Mouse (Mus musculus) lung, postnatal 0 days (tissue): ENCODE measurements around the gene Akap2. TPM values are rescaled to one million over a fixed set of nuclear protein-coding genes. Genes with fewer than 3 reads are reported as not detected.
A peak's percentile ranks its signal among the peaks of the same experiment; 100 is the strongest.

ENCODE experiments used
- ATAC-seq: fragments of 200-750 bp; cut with Nextera tagmentation; 2 replicates; pipeline ENCODE4 v1.8.0; 2017; ENCODE audit warnings: moderate library complexity
- DNase-seq: peaks from one replicate; pipeline ENCODE4 v3.0.0-alpha.2; 2016; ENCODE audit warnings: low spot score
- H3K27ac ChIP-seq: fragments of 300-500 bp; sonication (generic); 2 replicates; pipeline ENCODE4 v1.5.1; 2014; ENCODE audit warnings: antibody characterized with exemption, mild to moderate bottlenecking, low read length, mixed read lengths
- H3K27me3 ChIP-seq: fragments of 300-500 bp; sonication (generic); replicated peaks from 2 replicates; pipeline ENCODE4 v1.6.1; 2014; ENCODE audit warnings: low read length, mixed read lengths; ENCODE audit not compliant: insufficient read depth
- H3K36me3 ChIP-seq: fragments of 300-500 bp; sonication (generic); 2 replicates; pipeline ENCODE4 v1.6.1; 2014; ENCODE audit warnings: low read length, mixed read lengths; ENCODE audit not compliant: insufficient read depth
- H3K4me1 ChIP-seq: fragments of 300-500 bp; sonication (generic); 2 replicates; pipeline ENCODE4 v1.6.1; 2014; ENCODE audit warnings: antibody characterized with exemption, low read depth, low read length, mixed read lengths; ENCODE audit not compliant: insufficient read depth
- H3K4me2 ChIP-seq: fragments of 300-500 bp; sonication (generic); replicated peaks from 2 replicates; pipeline ENCODE4 v1.6.1; 2014; ENCODE audit warnings: low read depth, mild to moderate bottlenecking, low read length, moderate library complexity, mixed read lengths
- H3K4me3 ChIP-seq: fragments of 300-500 bp; sonication (generic); 2 replicates; pipeline ENCODE4 v1.5.1; 2014; ENCODE audit warnings: low read depth, low read length
- H3K9ac ChIP-seq: fragments of 300-500 bp; sonication (generic); replicated peaks from 2 replicates; pipeline ENCODE4 v1.6.1; 2014; ENCODE audit warnings: low read depth, mild to moderate bottlenecking
- H3K9me3 ChIP-seq: fragments of 300-500 bp; sonication (generic); 2 replicates; pipeline ENCODE4 v1.6.1; 2016; ENCODE audit warnings: low read length, mixed read lengths
- CTCF ChIP-seq: IDR thresholded peaks from 2 replicates; pipeline ENCODE4 v1.5.1; 2016; ENCODE audit warnings: antibody characterized with exemption, mild to moderate bottlenecking
- EP300 ChIP-seq: IDR thresholded peaks from 2 replicates; pipeline ENCODE4 v1.6.1; 2016; ENCODE audit warnings: antibody characterized with exemption, mild to moderate bottlenecking, control low read depth
- WGBS: fragments of 180-500 bp; shearing (Covaris S2); extraction: QIAGEN DNeasy Blood & Tissue Kit; methylation state at CpG from one replicate; pipeline ENCODE4 v1.1.7; 2014; 5-methylcytosine and 5-hydroxymethylcytosine counted together
- polyA plus RNA-seq: library from polyadenylated mRNA; unstranded; fragments of >200 nt; fragmentation: Nextera tagmentation; extraction: Ambion mirVana; gene quantifications from 2 replicates; pipeline ENCODE4 v1.2.1, GENCODE M21; 2015

Akap2 gene
- polyA plus RNA-seq, 1 experiment from 2014 or later = 112 TPM

- TF ChIP-seq EP300 = no peak
- no peak for TF ChIP-seq CTCF
Observed at GRCm38 (mm10) chr4:57845541-57846210, 128.2 kb downstream of the Akap2 start.

GRCm38 (mm10) chr4:57846381-57846990 lies 129.0 kb downstream of the Akap2 start:
- Histone ChIP-seq H3K9me3 (no peaks in the 10 kb centered on the region), H3K4me2 (peak overlapping the region; percentile 66), H3K27ac (peak overlapping the region; percentile 96), H3K4me1 (peaks cover 22% of the 10 kb centered on the region), H3K27me3 (no peaks in the 10 kb centered on the region), H3K4me3 (peak overlapping the region; percentile 48), H3K9ac (peak overlapping the region; percentile 63), H3K36me3 (peaks cover 7% of the 10 kb centered on the region; the same call in 1 of the 2 replicates)
- peak; percentile 42 for DNase-seq
- TF ChIP-seq EP300 (no peak), CTCF (no peak)
- no peak for ATAC-seq
- 6% methylated on average over 12 of the region's 12 CpGs for WGBS

More at GRCm38 (mm10) chr4:57845541-57846210, 128.2 kb downstream of the Akap2 start:
- Histone ChIP-seq H3K27me3 (no peaks in the 10 kb centered on the region), H3K27ac (peak overlapping the region; percentile 96), H3K36me3 (peaks cover 7% of the 10 kb centered on the region; the same call in 1 of the 2 replicates), H3K4me2 (peak overlapping the region; percentile 66), H3K9ac (peak overlapping the region; percentile 63), H3K4me1 (peaks cover 22% of the 10 kb centered on the region), H3K9me3 (no peaks in the 10 kb centered on the region), H3K4me3 (peak overlapping the region; percentile 48)
- DNase-seq (no peak), ATAC-seq (no peak)
- WGBS = 14% methylated on average over 12 of the region's 12 CpGs

GRCm38 (mm10) chr4:57846991-57847422 lies 129.6 kb downstream of the Akap2 start:
- Histone ChIP-seq H3K27ac (peak overlapping the region; percentile 96), H3K9me3 (no peaks in the 10 kb centered on the region), H3K36me3 (peaks cover 7% of the 10 kb centered on the region; the same call in 1 of the 2 replicates), H3K4me2 (peak overlapping the region; percentile 66), H3K4me1 (peaks cover 22% of the 10 kb centered on the region), H3K27me3 (no peaks in the 10 kb centered on the region), H3K9ac (peak overlapping the region; percentile 63), H3K4me3 (peak overlapping the region; percentile 48)
- WGBS = 12% methylated on average over 8 of the region's 8 CpGs
- DNase-seq (peak; percentile 81), ATAC-seq (peak; percentile 24)
- TF ChIP-seq CTCF (no peak), EP300 (no peak; the same call in 1 of the 2 replicates)

- no peak for TF ChIP-seq CTCF
- no peak for TF ChIP-seq EP300
- H3K9me3 ChIP-seq = no peaks in the 10 kb centered on the region
- H3K4me2 ChIP-seq = peak overlapping the region; percentile 66
- H3K4me1 ChIP-seq = peaks cover 20% of the 10 kb centered on the region
- peaks cover 7% of the 10 kb centered on the region; the same call in 1 of the 2 replicates for H3K36me3 ChIP-seq
- peak overlapping the region; percentile 48 for H3K4me3 ChIP-seq
- peak overlapping the region; percentile 96 for H3K27ac ChIP-seq
- DNase-seq (no peak), ATAC-seq (no peak)
- no peaks in the 10 kb centered on the region for H3K27me3 ChIP-seq
- peak overlapping the region; percentile 63; the same call in 1 of the 2 replicates for H3K9ac ChIP-seq
- 52% methylated on average over 3 of the region's 3 CpGs for WGBS
Observed at GRCm38 (mm10) chr4:57847676-57848075, 130.2 kb downstream of the Akap2 start.

GRCm38 (mm10) chr4:57849465-57849864 lies 132.0 kb downstream of the Akap2 start:
- no peak overlapping the region for H3K4me3 ChIP-seq
- TF ChIP-seq CTCF (no peak), EP300 (no peak)
- H3K4me2 ChIP-seq = peak overlapping the region; percentile 34
- H3K9me3 ChIP-seq = no peaks in the 10 kb centered on the region
- no peak overlapping the region for H3K9ac ChIP-seq
- no peak for DNase-seq
- peaks cover 20% of the 10 kb centered on the region for H3K4me1 ChIP-seq
- H3K27me3 ChIP-seq = no peaks in the 10 kb centered on the region
- no peak overlapping the region for H3K27ac ChIP-seq
- 71% methylated on average over 6 of the region's 6 CpGs for WGBS
- no peak for ATAC-seq
- peaks cover 15% of the 10 kb centered on the region for H3K36me3 ChIP-seq

GRCm38 (mm10) chr4:57851731-57852130 lies 134.3 kb downstream of the Akap2 start:
- no peak for DNase-seq
- H3K36me3 ChIP-seq = peaks cover 35% of the 10 kb centered on the region

More at GRCm38 (mm10) chr4:57851731-57852130, 134.3 kb downstream of the Akap2 start:
- no peak for ATAC-seq
- 92% methylated on average over 1 of the region's 1 CpGs for WGBS
- Histone ChIP-seq H3K4me3 (no peak overlapping the region), H3K4me2 (no peak overlapping the region; the same call in 1 of the 2 replicates), H3K4me1 (peaks cover 18% of the 10 kb centered on the region), H3K27ac (no peak overlapping the region), H3K9me3 (no peaks in the 10 kb centered on the region), H3K9ac (no peak overlapping the region), H3K27me3 (no peaks in the 10 kb centered on the region)
- TF ChIP-seq CTCF (no peak), EP300 (no peak)
